Mouse (Mus musculus) kidney, adult 2 months (tissue): ENCODE measurements at regions not wholly inside any gene's neighbourhood (a gene's known extent, or its start where the extent isn't known, plus 50 kb on each side); places are given as distances from the start of the nearest gene placed in this dataset.

Experiments used
- DNase-seq: peaks from one replicate; pipeline ENCODE4 v3.0.0; 2021
- H3K27ac ChIP-seq: fragments of 200-500 bp; 2 replicates; pipeline ENCODE4 v1.5.1; 2012; ENCODE audit warnings: low read depth, low read length, control low read depth, inconsistent platforms; ENCODE audit not compliant: insufficient read depth
- H3K27me3 ChIP-seq: fragments of 200-500 bp; replicated peaks from 2 replicates; pipeline ENCODE4 v1.6.1; 2012; ENCODE audit warnings: mild to moderate bottlenecking, moderate library complexity, low read length, inconsistent platforms; ENCODE audit not compliant: control insufficient read depth, insufficient read depth
- H3K36me3 ChIP-seq: fragments of 200-500 bp; 2 replicates; pipeline ENCODE4 v1.6.1; 2012; ENCODE audit warnings: mild to moderate bottlenecking, moderate library complexity, low read length, inconsistent platforms; ENCODE audit not compliant: control insufficient read depth, insufficient read depth
- H3K4me1 ChIP-seq: fragments of 200-500 bp; 2 replicates; pipeline ENCODE4 v1.6.1; 2011; ENCODE audit warnings: low read length; ENCODE audit not compliant: control insufficient read depth, insufficient read depth
- H3K4me3 ChIP-seq: fragments of 200-500 bp; 2 replicates; pipeline ENCODE4 v1.5.1; 2011; ENCODE audit warnings: mild to moderate bottlenecking, low read depth, low read length, control low read depth; ENCODE audit not compliant: insufficient read depth
- CTCF ChIP-seq: fragments of 200-500 bp; conservative IDR thresholded peaks from 2 replicates; pipeline ENCODE4 v1.5.1; 2011; ENCODE audit warnings: low read depth, mild to moderate bottlenecking, control low read depth, low read length, moderate library complexity, mixed read lengths; ENCODE audit not compliant: insufficient read depth, insufficient read length
- POLR2A ChIP-seq: fragments of 200-500 bp; IDR thresholded peaks from one replicate; pipeline ENCODE4 v1.6.1; 2011; ENCODE audit warnings: low read depth, low read length, control low read depth
- WGBS: fragments of 180-500 bp; shearing (Covaris S2); methylation state at CpG from one replicate; pipeline ENCODE4 v1.1.7; 2018; 5-methylcytosine and 5-hydroxymethylcytosine counted together

DNA sequence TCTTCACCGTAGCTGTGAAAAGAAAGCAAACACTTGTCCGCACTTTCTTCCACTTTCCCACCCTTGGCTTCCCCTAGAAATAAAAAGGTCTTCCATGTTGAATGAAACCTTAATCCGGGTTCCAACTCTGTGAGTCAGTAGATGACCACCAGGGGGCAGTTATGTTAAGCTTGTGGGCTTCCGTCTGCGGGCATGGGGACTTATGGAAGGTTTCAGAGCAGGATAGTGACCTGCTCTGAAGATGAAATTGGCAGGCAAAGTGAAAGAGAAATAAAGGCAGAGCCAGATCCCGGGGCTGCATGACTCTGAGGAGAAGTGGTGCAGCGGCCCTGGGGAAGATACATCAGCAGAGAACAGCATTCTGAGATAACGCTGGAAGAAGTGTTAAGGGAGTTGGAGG lies 139.1 kb downstream of the Ndfip2 start:
- DNase-seq = peak; percentile 83
- Histone ChIP-seq H3K27ac (no peak overlapping the region), H3K36me3 (no peaks in the 10 kb centered on the region), H3K4me1 (no peaks in the 10 kb centered on the region), H3K27me3 (no peaks in the 10 kb centered on the region), H3K4me3 (no peak overlapping the region)
- 26% methylated on average over 8 of the region's 8 CpGs for WGBS
- TF ChIP-seq CTCF = peak; percentile 71
- TF ChIP-seq POLR2A = no peak

DNA sequence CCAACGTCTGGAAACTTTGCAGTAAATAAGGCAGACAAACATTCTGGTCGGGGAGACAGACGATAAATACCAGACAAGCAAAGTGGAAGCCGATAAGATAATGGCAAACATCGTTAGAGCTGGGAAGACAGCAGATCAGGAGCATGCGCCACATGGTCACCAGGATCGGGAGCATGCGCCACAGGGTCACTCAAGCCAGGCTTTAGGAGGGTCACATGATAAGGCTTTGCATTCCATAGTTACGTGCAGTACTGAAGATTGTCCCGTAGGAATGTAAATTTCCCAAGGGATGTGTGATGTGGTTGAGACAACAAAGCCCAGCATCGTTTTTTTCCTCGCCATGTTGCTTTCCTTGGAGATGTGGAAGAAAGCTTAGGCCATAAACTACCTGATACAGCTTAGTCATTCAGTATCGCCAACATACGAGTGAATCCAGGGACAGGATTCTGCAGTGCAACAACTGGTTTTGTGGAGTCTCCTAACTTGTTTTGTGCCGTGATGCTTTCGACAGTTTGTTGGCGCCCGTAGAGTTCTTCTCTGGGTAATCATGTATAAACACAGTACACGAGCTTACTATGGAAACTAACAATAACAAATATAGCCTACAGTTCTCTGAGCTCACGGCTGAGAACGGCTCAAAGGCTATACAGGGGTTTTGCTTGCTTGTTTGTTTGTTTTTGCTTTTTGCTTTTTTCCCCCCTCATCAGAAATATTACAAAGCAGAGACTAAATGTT lies 133.9 kb downstream of the Ndfip2 start:
- Histone ChIP-seq H3K36me3 (no peaks in the 10 kb centered on the region), H3K4me1 (no peaks in the 10 kb centered on the region), H3K4me3 (no peak overlapping the region), H3K27ac (no peak overlapping the region), H3K27me3 (no peaks in the 10 kb centered on the region)
- TF ChIP-seq CTCF (no peak), POLR2A (no peak)
- 93% methylated on average over 21 of the region's 21 CpGs for WGBS
- no peak for DNase-seq

DNA sequence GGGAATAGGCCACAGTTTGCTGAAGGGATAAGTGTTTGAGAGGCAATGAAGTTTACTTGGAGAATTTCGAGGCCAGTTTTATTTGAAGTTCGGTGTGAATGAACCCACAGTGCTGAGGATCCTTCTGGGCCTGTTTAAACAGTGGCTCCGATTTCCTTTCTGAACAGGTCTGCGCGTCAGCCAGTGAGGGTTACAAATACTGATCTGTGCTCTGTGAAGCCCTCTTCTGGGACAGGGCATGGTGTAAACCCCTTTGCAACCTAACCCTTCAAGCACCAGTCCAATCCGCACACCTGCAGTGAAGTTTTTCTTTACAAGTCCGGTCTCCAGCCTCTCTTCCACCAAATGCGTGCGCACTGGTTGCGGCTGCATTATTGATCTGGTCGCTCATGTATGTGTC lies 133.1 kb downstream of the Ndfip2 start:
- DNase-seq = no peak
- WGBS = 89% methylated on average over 11 of the region's 11 CpGs
- Histone ChIP-seq H3K27me3 (no peaks in the 10 kb centered on the region), H3K4me3 (no peak overlapping the region), H3K4me1 (no peaks in the 10 kb centered on the region), H3K36me3 (no peaks in the 10 kb centered on the region), H3K27ac (no peak overlapping the region)
- no peak for TF ChIP-seq POLR2A
- TF ChIP-seq CTCF = no peak

DNA sequence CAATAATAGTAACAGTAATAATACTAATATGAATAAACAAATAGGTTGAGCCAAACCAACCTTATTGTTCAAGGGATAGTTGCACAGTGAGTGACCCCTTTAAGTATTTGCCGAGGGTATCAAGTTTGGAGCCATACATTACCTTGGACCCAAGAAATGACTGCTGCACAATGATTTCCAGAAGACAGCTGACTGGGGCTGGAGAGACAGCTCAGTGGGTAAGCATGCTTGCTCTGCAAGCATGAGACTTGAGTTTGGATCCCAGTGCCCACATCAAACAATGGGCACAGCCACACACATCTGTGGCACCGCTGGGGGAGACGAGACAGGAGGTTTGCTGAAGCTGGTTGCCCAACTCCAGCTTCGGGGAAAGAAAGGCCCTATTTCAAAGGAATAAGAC lies 126.7 kb downstream of the Ndfip2 start:
- WGBS = 94% methylated on average over 4 of the region's 4 CpGs
- H3K27me3 ChIP-seq = no peaks in the 10 kb centered on the region
- no peak overlapping the region for H3K27ac ChIP-seq
- H3K36me3 ChIP-seq = no peaks in the 10 kb centered on the region
- TF ChIP-seq CTCF (no peak), POLR2A (no peak)
- H3K4me1 ChIP-seq = no peaks in the 10 kb centered on the region
- DNase-seq = no peak
- no peak overlapping the region for H3K4me3 ChIP-seq

DNA sequence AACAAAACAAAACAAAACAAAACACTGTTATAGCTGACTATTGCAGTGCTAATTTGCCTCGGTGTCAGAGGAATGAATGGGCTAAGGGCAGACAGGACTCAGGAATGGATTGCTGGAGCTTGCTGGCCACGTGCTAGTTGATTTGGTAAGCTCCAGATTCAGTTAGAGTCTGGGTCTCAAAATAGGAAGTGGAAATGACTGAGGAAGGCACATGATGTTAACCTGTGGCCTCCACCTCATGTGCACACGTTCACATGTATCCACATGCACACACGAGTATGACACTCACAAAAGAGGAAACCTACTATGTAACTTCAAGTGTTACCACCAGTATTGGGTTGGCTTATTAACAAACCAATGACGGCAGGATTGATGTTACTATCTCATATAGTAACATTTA lies 125.0 kb downstream of the Ndfip2 start:
- WGBS = 70% methylated on average over 5 of the region's 5 CpGs
- DNase-seq = no peak
- Histone ChIP-seq H3K4me3 (no peak overlapping the region), H3K36me3 (no peaks in the 10 kb centered on the region), H3K27ac (no peak overlapping the region), H3K27me3 (no peaks in the 10 kb centered on the region), H3K4me1 (no peaks in the 10 kb centered on the region)
- TF ChIP-seq POLR2A = no peak
- TF ChIP-seq CTCF = no peak

DNA sequence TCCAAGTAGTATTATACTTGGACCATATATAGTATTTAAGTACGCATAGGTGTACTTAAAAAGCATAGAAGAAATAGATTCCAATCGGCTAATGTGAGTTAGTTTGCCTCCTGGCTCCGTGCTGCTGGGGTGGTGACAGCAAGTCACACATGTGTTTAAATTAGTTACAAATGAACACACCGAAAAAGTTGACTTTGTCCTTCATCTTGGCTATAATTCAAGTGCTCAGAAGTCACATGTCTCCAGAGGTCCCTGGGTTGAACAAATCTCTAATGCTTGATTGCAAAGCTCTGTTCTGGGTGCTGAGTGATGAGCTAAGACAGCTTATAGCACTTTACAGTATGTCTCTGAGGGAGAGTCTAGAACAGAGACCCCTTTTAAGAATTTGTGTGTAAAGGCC lies 121.7 kb downstream of the Ndfip2 start:
- Histone ChIP-seq H3K4me1 (no peaks in the 10 kb centered on the region), H3K27ac (no peak overlapping the region), H3K27me3 (no peaks in the 10 kb centered on the region), H3K4me3 (no peak overlapping the region), H3K36me3 (no peaks in the 10 kb centered on the region)
- peak; percentile 51 for DNase-seq
- TF ChIP-seq CTCF (no peak), POLR2A (no peak)
- WGBS = 49% methylated on average over 4 of the region's 4 CpGs

DNA sequence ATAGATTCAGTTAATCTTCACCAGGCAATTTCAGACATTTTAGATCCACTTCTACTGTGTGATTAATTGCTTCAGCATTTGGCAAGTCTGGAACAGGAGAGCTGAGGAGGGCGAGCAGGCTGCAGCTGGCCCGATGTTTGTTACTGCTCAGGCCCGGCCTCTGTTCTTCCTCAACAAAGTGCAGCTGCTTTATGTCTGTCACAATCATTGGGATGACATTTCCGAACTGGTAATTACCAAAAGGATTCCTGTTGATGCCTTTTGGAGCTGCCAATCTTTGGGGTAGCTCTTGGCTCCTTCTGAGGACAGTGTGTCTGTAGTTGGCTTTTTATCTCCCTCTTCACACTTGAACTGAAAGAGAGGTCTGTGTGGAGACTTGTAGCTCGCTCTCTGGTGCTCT lies 119.4 kb downstream of the Ndfip2 start:
- H3K27ac ChIP-seq = no peak overlapping the region
- DNase-seq = no peak
- 62% methylated on average over 5 of the region's 5 CpGs for WGBS

DNA sequence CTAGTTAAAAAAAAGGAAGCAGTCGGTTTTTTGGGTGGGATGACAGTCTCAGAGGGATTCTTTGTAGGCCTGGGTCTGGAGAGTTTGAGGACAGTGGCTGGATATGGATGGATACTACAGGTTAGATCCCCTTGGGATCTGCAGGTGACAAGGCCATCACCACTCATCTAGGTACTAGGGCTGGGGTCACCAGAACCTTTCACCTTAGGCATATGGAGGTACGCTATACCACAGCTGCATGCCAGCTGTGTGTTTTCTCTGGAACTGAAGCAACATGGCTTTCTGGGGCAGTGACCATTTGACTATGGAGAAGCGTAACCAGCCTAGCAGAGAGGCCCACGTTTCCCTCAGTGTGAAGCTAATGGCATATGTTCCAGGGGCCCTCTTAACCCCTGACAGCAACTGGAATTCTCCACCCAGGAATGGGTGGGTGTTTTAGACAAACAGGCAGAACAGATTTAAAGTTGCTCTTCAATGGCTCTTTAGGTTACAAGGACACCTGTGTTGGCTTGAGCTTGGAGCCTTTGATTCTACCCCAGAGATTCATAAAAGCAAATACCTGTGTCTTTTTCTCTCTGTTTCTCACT lies 118.8 kb downstream of the Ndfip2 start:
- no peaks in the 10 kb centered on the region for H3K4me1 ChIP-seq
- WGBS = 85% methylated on average over 4 of the region's 4 CpGs
- no peak overlapping the region for H3K4me3 ChIP-seq
- H3K36me3 ChIP-seq = no peaks in the 10 kb centered on the region
- DNase-seq = no peak
- H3K27ac ChIP-seq = no peak overlapping the region
- H3K27me3 ChIP-seq = no peaks in the 10 kb centered on the region
- TF ChIP-seq CTCF (no peak), POLR2A (no peak)

More for the DNA sequence above, 119.4 kb downstream of the Ndfip2 start:
- Histone ChIP-seq H3K4me3 (no peak overlapping the region), H3K36me3 (no peaks in the 10 kb centered on the region), H3K4me1 (no peaks in the 10 kb centered on the region), H3K27me3 (no peaks in the 10 kb centered on the region)
- TF ChIP-seq POLR2A (no peak), CTCF (no peak)
